10 mouse cellular contexts compared by ENCODE assay signal in genomic region chr5:107521897-107522296, GRCm38 (mm10). TPM values are rescaled to one million over a fixed set of nuclear protein-coding genes. Genes with fewer than 3 reads are reported as not detected.
DNase-seq lines count a peak whose midpoint lies in the region; ATAC-seq and TF ChIP-seq lines count a peak whose summit lies in the region.
"Had no signal": no experiment of that assay in that cellular context is flagged by ENCODE, and none has a peak within 500 bp of the region (broad histone marks: within the 10 kb centered on the region; RNA-seq: fewer than 3 reads in every experiment).

No protein-coding gene starts in this region.

- no peaks in the 10 kb centered on the region for H3K36me3 ChIP-seq in lung, postnatal 0 days (ENCODE audit: insufficient read depth, low read length)
- H3K36me3 ChIP-seq: embryonic facial prominence, embryonic 12.5 days had no signal

- no peaks in the 10 kb centered on the region for H3K4me1 ChIP-seq in lung, postnatal 0 days (ENCODE audit: insufficient read depth, low read depth, low read length)
- H3K4me1 ChIP-seq: embryonic facial prominence, embryonic 12.5 days had no signal

- intact Hi-C loops in heart, postnatal 25 days (cut with DNase I): no loop called here

- TF ChIP-seq CTCF in lung, postnatal 0 days (IDR thresholded peaks at IDR 0.05): no peak

- H3K9me3 ChIP-seq in lung, postnatal 0 days (ENCODE audit: low read length): no peaks in the 10 kb centered on the region
- H3K9me3 ChIP-seq: embryonic facial prominence, embryonic 12.5 days had no signal

- H3K4me2 ChIP-seq in lung, postnatal 0 days (replicated peaks; ENCODE audit: low read depth, low read length): no peak overlapping the region
- H3K4me2 ChIP-seq: embryonic facial prominence, embryonic 12.5 days had no signal

- no peak overlapping the region for H3K4me3 ChIP-seq in lung, postnatal 0 days (ENCODE audit: low read depth, low read length)
- H3K4me3 ChIP-seq: embryonic facial prominence, embryonic 12.5 days had no signal

- ATAC-seq in lung, postnatal 0 days: peak; percentile 40; the same call in 1 of the 2 replicates
- ATAC-seq: liver, postnatal 0 days had no signal

- H3K9ac ChIP-seq in lung, postnatal 0 days (replicated peaks; ENCODE audit: low read depth): no peak overlapping the region
- H3K9ac ChIP-seq: embryonic facial prominence, embryonic 12.5 days; liver, postnatal 0 days had no signal

- no peak overlapping the region for H3K27ac ChIP-seq in lung, postnatal 0 days (ENCODE audit: low read length)
- H3K27ac ChIP-seq: embryonic facial prominence, embryonic 12.5 days had no signal

- TF ChIP-seq EP300 in lung, postnatal 0 days (IDR thresholded peaks at IDR 0.05): no peak

- 58% methylated on average over 7 of the region's 7 CpGs for WGBS in lung, postnatal 0 days

- no peaks in the 10 kb centered on the region for H3K27me3 ChIP-seq in lung, postnatal 0 days (replicated peaks; ENCODE audit: insufficient read depth, low read length)
- H3K27me3 ChIP-seq: embryonic facial prominence, embryonic 12.5 days had no signal

- DNase-seq in adrenal gland, postnatal 14 days: peak; percentile 9
- DNase-seq in adrenal gland, postnatal 4 days (ENCODE audit: low spot score in 2 of 2): no peak
- peak; percentile 90 for DNase-seq in brain, adult 2 months (ENCODE audit: low read depth, low spot score)
- DNase-seq in heart, postnatal 25 days (ENCODE audit: low spot score): peak; percentile 12
- DNase-seq in lung, postnatal 0 days (ENCODE audit: low spot score): peak; percentile 5
- DNase-seq in thymus, postnatal 4 days: no peak
- DNase-seq in MN1 (ENCODE audit: low spot score): no peak
- DNase-seq in cerebellum, adult 11 months: no peak
- DNase-seq: liver, postnatal 0 days had no signal

RNA-seq across cellular contexts. Expression of gene 1700028K03Rik, which starts 12.6 kb away (rescaled TPM):
- not detected in 2 replicates for total RNA-seq in adrenal gland, postnatal 14 days (2021)
- under 1 TPM; 0.11 to 0.20 TPM for total RNA-seq in adrenal gland, postnatal 4 days (2021)
- not detected for total RNA-seq in heart, postnatal 25 days (2021)
- 0.06 and 0.18 TPM in 2 replicates for polyA plus RNA-seq in lung, postnatal 0 days (2015; fragmentation: Nextera tagmentation; extraction: Ambion mirVana)

RNA-seq across cellular contexts. Expression of gene Gm42669, which starts 14.5 kb away (rescaled TPM):
- total RNA-seq in adrenal gland, postnatal 14 days (2021): not detected in 2 replicates
- total RNA-seq in adrenal gland, postnatal 4 days (2021): not detected
- under 1 TPM in 1 of 2 experiments, not detected in 1; 0.08 TPM for total RNA-seq in heart, postnatal 25 days (2021)
- 0.11 and 0.19 TPM in 2 replicates for polyA plus RNA-seq in lung, postnatal 0 days (2015; fragmentation: Nextera tagmentation; extraction: Ambion mirVana)

Comparison
In these comparisons a context has a peak if more than half of its experiments do, and no peak if none do; other contexts are left out.
1. DNase-seq: peak in adrenal gland, postnatal 14 days (single experiment), brain, adult 2 months (single experiment), heart, postnatal 25 days (single experiment) and lung, postnatal 0 days (single experiment); none in adrenal gland, postnatal 4 days (0 of 2), thymus, postnatal 4 days (single experiment), MN1 (single experiment) and cerebellum, adult 11 months (single experiment).